Mouse (Mus musculus): ENCODE measurements around the gene Rsbn1l.

GRCm38 (mm10) chr5:20906191-20906590 is 50.0 kb downstream of the Rsbn1l start:
- TF ChIP-seq POLR2A (IDR thresholded peaks at IDR 0.05; ENCODE audit: extremely low read depth, insufficient read depth, low read length) (no peak), CTCF (IDR thresholded peaks at IDR 0.05; ENCODE audit: low read depth, low read length) (no peak)

Data from liver, adult 2 months (tissue).